Mouse (Mus musculus) kidney, embryonic 14.5 days (tissue): ENCODE results near the gene Ptpn11. TPM values are rescaled to one million over a fixed set of nuclear protein-coding genes. Genes with fewer than 3 reads are reported as not detected.

ENCODE experiments used
- ATAC-seq: fragments of 200-750 bp; cut with Nextera tagmentation; 2 replicates; pipeline ENCODE4 v1.8.0; 2017; ENCODE audit warnings: moderate number of reproducible peaks, mild to moderate bottlenecking, moderate TSS enrichment, moderate library complexity; ENCODE audit not compliant: low FRiP score, low TSS enrichment
- H3K27ac ChIP-seq: fragments of 300-500 bp; sonication (generic); 2 replicates; pipeline ENCODE4 v1.5.1; 2014; ENCODE audit warnings: low read depth, mild to moderate bottlenecking, low read length, moderate library complexity, mixed read lengths
- H3K27me3 ChIP-seq: fragments of 300-500 bp; sonication (generic); 2 replicates; pipeline ENCODE4 v1.6.1; 2014; ENCODE audit warnings: mild to moderate bottlenecking, low read length; ENCODE audit not compliant: control insufficient read depth, insufficient read depth
- H3K36me3 ChIP-seq: fragments of 300-500 bp; sonication (generic); 2 replicates; pipeline ENCODE4 v1.6.1; 2014; ENCODE audit warnings: low read length, mixed read lengths; ENCODE audit not compliant: control insufficient read depth, insufficient read depth
- H3K4me1 ChIP-seq: fragments of 300-500 bp; sonication (generic); 2 replicates; pipeline ENCODE4 v1.6.1; 2014; ENCODE audit warnings: low read length, mixed read lengths; ENCODE audit not compliant: control insufficient read depth, insufficient read depth
- H3K4me2 ChIP-seq: fragments of 300-500 bp; sonication (generic); replicated peaks from 2 replicates; pipeline ENCODE4 v1.6.1; 2014; ENCODE audit warnings: low read depth, mild to moderate bottlenecking, low read length
- H3K4me3 ChIP-seq: fragments of 300-500 bp; sonication (generic); 2 replicates; pipeline ENCODE4 v1.5.1; 2014; ENCODE audit warnings: mild to moderate bottlenecking, low read length
- H3K9ac ChIP-seq: fragments of 300-500 bp; sonication (generic); 2 replicates; pipeline ENCODE4 v1.6.1; 2014; ENCODE audit warnings: low read depth, mild to moderate bottlenecking, low read length, moderate library complexity
- H3K9me3 ChIP-seq: fragments of 300-500 bp; sonication (generic); 2 replicates; pipeline ENCODE4 v1.6.1; 2016; ENCODE audit warnings: low read length; ENCODE audit not compliant: control insufficient read depth
- WGBS: fragments of 180-500 bp; shearing (Covaris S2); extraction: QIAGEN DNeasy Blood & Tissue Kit; methylation state at CpG from one replicate; pipeline ENCODE4 v1.1.7; 2014; 5-methylcytosine and 5-hydroxymethylcytosine counted together
- polyA plus RNA-seq: library from polyadenylated mRNA; unstranded; fragments of >200 nt; fragmentation: Nextera tagmentation; extraction: Ambion mirVana; gene quantifications from 2 replicates; pipeline ENCODE4 v1.2.1, GENCODE M21; 2014

The Ptpn11 gene
- polyA plus RNA-seq, 1 experiment from 2014 or later: 26.5 TPM

GRCm38 (mm10) chr5:121096744-121097143, 94.5 kb downstream of the Ptpn11 start:
- H3K36me3 ChIP-seq: no peaks in the 10 kb centered on the region
- no peak overlapping the region for H3K27ac ChIP-seq
- no peaks in the 10 kb centered on the region for H3K4me1 ChIP-seq
- no peaks in the 10 kb centered on the region for H3K9me3 ChIP-seq
- H3K4me2 ChIP-seq: no peak overlapping the region
- H3K9ac ChIP-seq: no peak overlapping the region
- WGBS: 88% methylated on average over 5 of the region's 5 CpGs
- no peaks in the 10 kb centered on the region for H3K27me3 ChIP-seq
- no peak overlapping the region for H3K4me3 ChIP-seq
- ATAC-seq: no peak

DNA sequence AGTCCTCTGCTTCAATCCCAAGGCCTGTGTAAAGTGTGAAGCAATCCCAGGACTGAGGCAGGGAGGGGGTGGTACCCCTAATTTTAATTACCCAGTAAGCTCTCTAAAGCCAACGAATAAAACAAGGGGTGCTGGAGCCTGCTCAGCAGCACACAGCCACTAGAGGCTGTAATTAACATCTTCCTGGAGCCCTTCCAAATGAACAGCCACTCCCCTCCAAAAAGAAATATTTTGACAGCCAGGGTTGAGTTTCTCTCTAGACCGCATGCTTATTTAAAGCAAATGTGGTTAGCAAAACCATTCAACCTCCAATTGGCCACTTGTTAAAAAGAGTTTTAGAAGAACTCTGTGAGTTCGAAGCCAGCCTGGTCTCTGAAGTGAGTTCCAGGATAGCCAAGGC, 97.9 kb downstream of the Ptpn11 start:
- Histone ChIP-seq H3K4me3 (no peak overlapping the region), H3K27ac (no peak overlapping the region), H3K27me3 (no peaks in the 10 kb centered on the region), H3K9me3 (peaks cover 3% of the 10 kb centered on the region; the same call in 1 of the 2 replicates), H3K9ac (no peak overlapping the region), H3K4me1 (no peaks in the 10 kb centered on the region), H3K36me3 (no peaks in the 10 kb centered on the region), H3K4me2 (no peak overlapping the region)
- no peak for ATAC-seq
- WGBS: 58% methylated on average over 3 of the region's 3 CpGs

DNA sequence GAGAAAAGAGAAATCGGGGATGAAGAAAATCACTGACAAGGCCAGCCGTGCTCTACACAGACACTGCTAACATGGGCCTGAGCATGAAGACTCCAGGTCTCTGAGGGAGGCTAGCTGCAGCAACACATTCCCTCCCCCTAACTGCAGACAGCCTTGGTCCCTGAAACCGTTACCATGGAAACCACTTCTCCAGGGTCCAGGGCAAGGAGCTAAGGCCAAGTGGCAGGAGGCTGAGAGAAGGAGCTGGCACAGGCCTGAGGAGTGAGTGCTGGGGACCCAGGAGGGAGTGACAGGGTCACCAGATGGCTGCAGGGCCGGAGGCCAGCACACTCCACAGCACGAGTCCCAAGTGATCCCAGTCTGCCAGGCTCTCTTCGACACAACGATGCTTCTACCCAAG, 101.5 kb downstream of the Ptpn11 start:
- H3K4me2 ChIP-seq: no peak overlapping the region
- WGBS: 60% methylated on average over 7 of the region's 7 CpGs

DNA sequence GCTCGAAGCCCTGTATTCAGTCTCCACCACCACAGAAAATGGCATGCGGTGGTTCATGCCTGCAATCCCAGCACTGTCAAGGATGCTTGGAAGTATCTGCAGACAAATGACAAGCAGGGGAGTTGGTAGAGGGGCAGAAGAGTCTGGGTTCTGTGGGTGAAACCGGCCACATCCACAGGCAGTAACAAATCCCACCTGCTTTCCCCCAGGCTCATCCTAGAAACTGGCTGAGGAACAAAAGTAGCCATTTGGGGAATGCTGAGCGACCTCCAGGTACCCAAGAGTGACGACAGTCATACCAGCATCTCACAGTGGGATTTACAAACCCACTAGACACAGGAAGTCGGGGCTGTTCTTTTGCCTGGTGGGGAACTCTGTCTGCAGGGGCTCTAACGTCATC, 103.5 kb downstream of the Ptpn11 start:
- no peaks in the 10 kb centered on the region for H3K36me3 ChIP-seq
- H3K9me3 ChIP-seq: peaks cover 3% of the 10 kb centered on the region; the same call in 1 of the 2 replicates
- H3K9ac ChIP-seq: no peak overlapping the region
- no peak overlapping the region for H3K27ac ChIP-seq
- H3K4me1 ChIP-seq: no peaks in the 10 kb centered on the region
- no peak overlapping the region for H3K4me3 ChIP-seq
- WGBS: 65% methylated on average over 7 of the region's 7 CpGs
- H3K27me3 ChIP-seq: no peaks in the 10 kb centered on the region
- ATAC-seq: no peak
- H3K4me2 ChIP-seq: no peak overlapping the region

More for the DNA sequence above, 101.5 kb downstream of the Ptpn11 start:
- Histone ChIP-seq H3K27me3 (no peaks in the 10 kb centered on the region), H3K27ac (no peak overlapping the region), H3K4me1 (no peaks in the 10 kb centered on the region), H3K9me3 (peaks cover 3% of the 10 kb centered on the region; the same call in 1 of the 2 replicates), H3K4me3 (no peak overlapping the region), H3K36me3 (no peaks in the 10 kb centered on the region), H3K9ac (no peak overlapping the region)
- no peak for ATAC-seq

- Histone ChIP-seq H3K27me3 (no peaks in the 10 kb centered on the region), H3K4me3 (no peak overlapping the region), H3K4me1 (no peaks in the 10 kb centered on the region), H3K36me3 (no peaks in the 10 kb centered on the region), H3K9me3 (peaks cover 5% of the 10 kb centered on the region), H3K4me2 (no peak overlapping the region), H3K27ac (no peak overlapping the region), H3K9ac (no peak overlapping the region)
- 94% methylated on average over 7 of the region's 7 CpGs for WGBS
- no peak for ATAC-seq
These were observed 108.6 kb downstream of the Ptpn11 start for GRCm38 (mm10) chr5:121082605-121083004.

- no peak for ATAC-seq
- H3K4me3 ChIP-seq: no peak overlapping the region
These were observed 109.4 kb downstream of the Ptpn11 start for GRCm38 (mm10) chr5:121081754-121082153.

More at GRCm38 (mm10) chr5:121081754-121082153, 109.4 kb downstream of the Ptpn11 start:
- Histone ChIP-seq H3K27me3 (no peaks in the 10 kb centered on the region), H3K36me3 (no peaks in the 10 kb centered on the region), H3K9me3 (peaks cover 5% of the 10 kb centered on the region), H3K4me1 (no peaks in the 10 kb centered on the region), H3K4me2 (no peak overlapping the region), H3K9ac (no peak overlapping the region), H3K27ac (no peak overlapping the region)
- WGBS: 78% methylated on average over 5 of the region's 5 CpGs

Other genes with a start within 250 kb of the Ptpn11 start
- gene Rph3a, start 181.3 kb downstream of the Ptpn11 start, polyA plus RNA-seq: not detected in 2 replicates
- gene Rpl6, start 13.1 kb upstream of the Ptpn11 start, polyA plus RNA-seq: 738 and 891 TPM in 2 replicates
- gene Hectd4, start 28.8 kb upstream of the Ptpn11 start, polyA plus RNA-seq: 6.2 and 8.0 TPM in 2 replicates
- gene Trafd1, start 194.2 kb upstream of the Ptpn11 start, polyA plus RNA-seq: 31.6 and 50.1 TPM in 2 replicates
- gene Naa25, start 206.5 kb upstream of the Ptpn11 start, polyA plus RNA-seq: 32.8 and 49.7 TPM in 2 replicates